Mouse (Mus musculus): Measurements from ENCODE around the gene Srebf2. TPM values are rescaled to one million over a fixed set of nuclear protein-coding genes. Genes with fewer than 3 reads are reported as not detected.

The Srebf2 gene
- polyA plus RNA-seq, 1 experiment from 2014 or later: 96.9 TPM

DNA sequence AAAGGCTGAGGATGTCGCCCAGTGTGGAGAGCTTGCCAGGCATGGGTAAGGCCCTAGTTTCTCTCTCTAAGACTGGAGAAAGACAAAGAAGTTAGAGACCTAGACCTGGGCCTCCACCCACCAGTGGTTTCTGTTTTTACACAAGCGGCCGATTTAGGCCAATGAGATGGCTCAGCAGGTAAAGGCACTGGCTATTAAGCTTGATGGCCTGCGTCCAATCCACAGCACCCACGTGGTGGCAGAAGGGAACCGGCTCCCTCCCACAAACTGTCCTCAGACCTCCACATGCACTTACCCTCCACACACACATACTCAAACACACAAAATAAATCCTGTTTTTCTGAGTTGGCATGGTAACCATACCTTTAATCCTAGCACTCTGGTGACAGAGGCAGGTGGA, 55.1 kb downstream of the Srebf2 start:
- H3K9me3 ChIP-seq (replicated peaks): no peaks in the 10 kb centered on the region
- no peak for ATAC-seq
- H3K9ac ChIP-seq: no peak overlapping the region
- peaks cover 29% of the 10 kb centered on the region for H3K27me3 ChIP-seq (replicated peaks)
- no peak overlapping the region for H3K27ac ChIP-seq
- H3K36me3 ChIP-seq: peaks cover 91% of the 10 kb centered on the region
- H3K4me2 ChIP-seq: no peak overlapping the region
- no peak overlapping the region for H3K4me3 ChIP-seq
- 89% methylated on average over 6 of the region's 6 CpGs for WGBS (ENCODE audit: insufficient replicate concordance)
- H3K4me1 ChIP-seq: peaks cover 26% of the 10 kb centered on the region

DNA sequence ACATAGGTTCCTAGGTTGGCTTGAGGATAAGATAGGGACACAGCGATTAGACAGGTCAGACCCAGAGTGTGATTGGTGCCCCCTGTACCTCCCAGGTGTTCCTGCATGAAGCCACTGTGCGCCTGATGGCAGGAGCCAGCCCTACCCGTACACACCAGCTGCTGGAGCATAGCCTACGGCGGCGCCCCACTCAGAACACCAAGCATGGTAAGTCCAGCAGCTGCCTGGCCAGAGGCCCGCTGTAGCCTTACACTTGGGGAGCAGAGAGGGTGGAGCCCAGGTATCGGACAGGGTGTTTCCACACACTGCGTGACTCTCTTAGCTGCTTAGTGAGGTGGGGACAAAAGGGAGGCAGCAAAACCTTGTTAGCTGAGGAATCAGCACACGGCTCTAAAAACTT, 56.1 kb downstream of the Srebf2 start:
- no peak for ATAC-seq
- Histone ChIP-seq H3K4me2 (no peak overlapping the region), H3K27me3 (replicated peaks) (peaks cover 39% of the 10 kb centered on the region), H3K9me3 (replicated peaks) (no peaks in the 10 kb centered on the region), H3K4me3 (no peak overlapping the region), H3K27ac (no peak overlapping the region), H3K36me3 (peaks cover 81% of the 10 kb centered on the region), H3K4me1 (peaks cover 24% of the 10 kb centered on the region), H3K9ac (no peak overlapping the region)
- WGBS (ENCODE audit: insufficient replicate concordance): 94% methylated on average over 10 of the region's 10 CpGs

DNA sequence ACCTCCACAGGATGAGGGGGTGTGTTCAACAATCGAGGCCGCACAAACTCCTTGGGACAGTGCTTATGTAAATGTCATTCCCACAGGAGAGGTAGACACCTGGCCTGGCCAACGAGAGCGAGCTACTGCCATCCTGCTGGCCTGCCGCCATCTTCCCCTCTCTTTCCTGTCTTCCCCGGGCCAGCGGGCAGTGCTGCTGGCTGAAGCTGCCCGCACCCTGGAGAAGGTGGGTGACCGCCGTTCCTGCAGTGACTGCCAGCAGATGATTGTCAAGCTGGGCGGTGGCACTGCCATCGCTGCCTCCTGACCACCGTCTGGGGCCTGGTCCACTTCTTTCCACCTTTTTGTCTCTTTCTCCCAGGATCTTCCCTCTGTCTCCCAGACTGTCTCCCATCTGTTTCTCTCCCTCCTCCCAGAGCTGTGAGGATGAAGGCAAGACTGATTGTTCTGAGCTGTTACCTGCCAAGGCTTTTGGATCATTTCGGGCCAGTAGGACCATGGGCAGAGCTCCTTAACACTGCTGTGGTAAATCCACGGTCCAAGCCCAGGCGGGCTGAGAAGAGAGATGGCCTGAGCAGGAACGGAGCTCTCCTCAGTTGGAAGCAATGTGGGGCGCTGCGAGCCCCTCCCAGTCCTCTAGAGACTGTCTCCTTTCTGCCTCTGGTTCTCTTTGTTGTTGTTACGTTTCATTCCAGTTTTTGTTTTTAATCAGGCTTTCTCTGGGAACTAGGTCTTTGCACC, 56.8 kb downstream of the Srebf2 start:
- no peak overlapping the region for H3K9ac ChIP-seq
- no peak overlapping the region for H3K27ac ChIP-seq
- no peak overlapping the region for H3K4me2 ChIP-seq
- WGBS (ENCODE audit: insufficient replicate concordance): 88% methylated on average over 20 of the region's 20 CpGs
- H3K27me3 ChIP-seq (replicated peaks): peaks cover 46% of the 10 kb centered on the region
- ATAC-seq: no peak
- no peak overlapping the region for H3K4me3 ChIP-seq
- no peaks in the 10 kb centered on the region for H3K9me3 ChIP-seq (replicated peaks)
- peaks cover 23% of the 10 kb centered on the region for H3K4me1 ChIP-seq
- peaks cover 74% of the 10 kb centered on the region for H3K36me3 ChIP-seq

DNA sequence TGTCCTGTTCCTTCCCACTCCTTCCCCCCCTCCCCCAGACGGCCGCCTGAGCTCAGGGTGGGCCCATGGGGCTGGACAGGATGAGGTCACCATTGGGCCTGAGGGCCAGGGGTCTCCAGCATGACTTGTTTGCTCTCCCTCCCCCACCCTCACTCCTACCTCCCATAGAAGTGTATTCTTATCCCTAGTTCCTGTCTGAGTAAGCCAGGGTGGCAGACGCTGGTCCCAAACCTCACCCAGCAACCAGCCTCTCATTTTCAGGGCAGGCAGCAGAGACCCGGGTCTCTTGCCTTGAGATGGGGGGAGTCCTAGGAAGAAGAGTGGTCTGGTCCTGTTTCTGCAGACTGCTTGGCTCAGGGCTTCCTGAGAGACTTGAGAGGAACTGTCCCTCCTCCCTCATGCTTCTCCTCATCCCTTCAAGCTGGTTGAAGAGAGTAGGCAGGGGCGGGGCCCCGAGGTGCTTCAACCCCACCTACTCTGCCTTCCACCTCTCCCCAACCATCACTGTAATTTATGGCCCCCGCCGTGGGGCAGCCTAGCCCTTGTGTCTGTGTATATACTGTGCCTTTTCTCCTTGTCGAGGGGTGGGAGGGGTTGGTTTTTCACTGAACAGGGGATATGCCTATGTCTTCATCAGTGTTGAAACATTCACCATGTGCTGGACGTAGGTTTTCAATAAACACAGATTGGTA, 57.8 kb downstream of the Srebf2 start:
- WGBS (ENCODE audit: insufficient replicate concordance): 69% methylated on average over 10 of the region's 10 CpGs
- H3K9me3 ChIP-seq (replicated peaks): no peaks in the 10 kb centered on the region
- H3K4me1 ChIP-seq: peaks cover 23% of the 10 kb centered on the region
- peaks cover 56% of the 10 kb centered on the region for H3K27me3 ChIP-seq (replicated peaks)
- H3K4me2 ChIP-seq: no peak overlapping the region
- no peak overlapping the region for H3K9ac ChIP-seq
- H3K36me3 ChIP-seq: peaks cover 63% of the 10 kb centered on the region
- no peak overlapping the region for H3K4me3 ChIP-seq
- H3K27ac ChIP-seq: no peak overlapping the region
- ATAC-seq: no peak

DNA sequence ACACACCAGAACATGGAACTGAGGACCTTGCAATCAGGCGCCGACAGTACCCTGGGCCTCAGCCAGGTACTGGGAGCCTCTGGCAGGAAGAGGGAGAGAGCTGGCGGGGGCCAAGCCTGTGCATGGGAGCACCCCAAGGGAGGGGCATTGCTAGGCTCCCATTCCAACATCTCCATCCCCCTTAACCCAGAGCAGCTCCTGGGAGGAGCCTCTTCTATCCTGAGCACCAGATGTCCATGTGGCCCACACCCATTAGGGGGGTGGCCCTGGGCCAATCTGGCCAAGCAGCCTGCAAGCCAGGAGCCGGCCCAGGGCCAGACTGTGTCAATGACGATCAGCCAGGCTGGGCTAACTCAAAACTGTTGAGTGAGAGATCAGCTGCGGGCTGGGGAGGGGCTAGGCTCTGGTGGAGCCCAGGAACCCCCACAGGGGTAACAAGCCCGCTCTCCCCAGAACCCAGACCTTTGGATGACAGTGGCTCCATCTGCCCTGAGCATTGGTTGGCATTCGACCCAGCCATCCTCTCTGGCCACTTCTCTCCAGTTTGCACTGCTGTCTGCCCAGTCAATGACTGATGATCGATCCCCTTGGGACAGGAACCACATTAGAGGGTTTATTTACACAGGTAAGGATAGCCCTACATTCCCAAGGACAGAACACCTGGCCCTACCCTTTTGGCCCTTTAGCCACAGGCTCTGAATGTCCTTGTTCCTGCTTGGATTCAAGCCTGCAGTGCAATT, 59.6 kb downstream of the Srebf2 start:
- Histone ChIP-seq H3K4me2 (no peak overlapping the region), H3K4me3 (no peak overlapping the region), H3K27ac (no peak overlapping the region), H3K27me3 (replicated peaks) (peaks cover 73% of the 10 kb centered on the region), H3K9me3 (replicated peaks) (no peaks in the 10 kb centered on the region), H3K36me3 (peaks cover 47% of the 10 kb centered on the region), H3K9ac (no peak overlapping the region), H3K4me1 (peaks cover 23% of the 10 kb centered on the region)
- WGBS (ENCODE audit: insufficient replicate concordance): 66% methylated on average over 9 of the region's 9 CpGs
- peak; percentile 28 for ATAC-seq

DNA sequence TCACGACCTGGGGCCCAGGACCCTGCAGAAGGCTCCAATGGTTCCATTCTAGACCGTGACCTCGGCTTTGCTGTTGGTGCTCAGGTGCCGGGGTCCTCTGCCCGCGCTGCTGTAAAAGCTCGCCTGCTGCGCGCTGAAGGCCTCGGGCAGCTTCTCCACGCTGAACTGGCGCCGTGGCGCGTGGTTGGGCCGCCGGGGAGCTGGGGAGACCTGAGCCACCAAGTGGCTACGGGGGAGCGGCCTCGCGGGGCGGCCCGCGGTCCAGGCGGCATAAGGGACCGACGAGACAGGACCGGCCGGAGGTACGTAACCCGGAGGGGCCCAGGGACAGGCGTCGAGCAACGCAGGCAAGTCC, 60.1 kb downstream of the Srebf2 start:
- no peak for ATAC-seq
- Histone ChIP-seq H3K27ac (no peak overlapping the region), H3K9me3 (replicated peaks) (no peaks in the 10 kb centered on the region), H3K9ac (no peak overlapping the region; the same call in 1 of the 2 replicates), H3K27me3 (replicated peaks) (peaks cover 79% of the 10 kb centered on the region), H3K36me3 (peaks cover 42% of the 10 kb centered on the region), H3K4me3 (no peak overlapping the region), H3K4me1 (peaks cover 29% of the 10 kb centered on the region), H3K4me2 (no peak overlapping the region)
- 31% methylated on average over 34 of the region's 34 CpGs for WGBS (ENCODE audit: insufficient replicate concordance)

DNA sequence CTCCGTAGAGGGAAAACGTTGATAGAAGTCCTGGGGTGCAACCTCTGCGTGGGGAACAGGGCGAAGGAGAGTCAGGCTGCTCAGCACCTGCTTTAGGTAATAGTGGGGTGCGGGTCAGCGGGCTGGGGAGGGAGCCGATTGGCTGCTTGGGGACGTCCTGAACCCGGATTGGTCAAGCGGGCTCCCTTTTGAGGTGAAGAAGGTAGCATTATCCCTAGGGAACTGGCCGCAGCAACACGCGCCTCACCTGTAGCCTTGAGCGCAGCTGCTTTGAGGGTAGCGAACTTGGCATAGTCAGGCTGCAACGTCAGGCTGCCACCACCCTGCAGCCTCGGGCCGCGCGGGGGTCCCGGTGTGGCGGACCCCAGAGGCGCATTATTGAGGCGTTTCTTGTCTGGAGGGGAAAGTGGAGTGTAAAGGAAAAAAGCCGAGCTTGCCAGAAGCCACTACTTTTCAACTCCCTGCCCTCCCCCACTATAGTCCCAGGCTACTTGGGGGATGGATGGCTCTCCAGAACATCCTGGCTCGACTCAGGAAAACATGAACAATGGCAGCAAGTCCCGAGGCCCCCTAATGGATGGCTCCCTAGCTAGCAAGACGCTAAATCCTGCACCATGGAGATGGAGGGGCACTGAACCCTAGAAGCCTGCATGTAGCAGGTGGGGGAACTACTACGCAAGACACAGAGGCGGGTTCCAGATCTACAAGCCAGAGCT, 60.7 kb downstream of the Srebf2 start:
- no peaks in the 10 kb centered on the region for H3K9me3 ChIP-seq (replicated peaks)
- H3K4me2 ChIP-seq: no peak overlapping the region
- 32% methylated on average over 30 of the region's 30 CpGs for WGBS (ENCODE audit: insufficient replicate concordance)
- no peak for ATAC-seq
- peaks cover 36% of the 10 kb centered on the region for H3K36me3 ChIP-seq
- peaks cover 35% of the 10 kb centered on the region for H3K4me1 ChIP-seq
- H3K27ac ChIP-seq: no peak overlapping the region
- H3K4me3 ChIP-seq: no peak overlapping the region
- H3K9ac ChIP-seq: no peak overlapping the region
- peaks cover 84% of the 10 kb centered on the region for H3K27me3 ChIP-seq (replicated peaks)

DNA sequence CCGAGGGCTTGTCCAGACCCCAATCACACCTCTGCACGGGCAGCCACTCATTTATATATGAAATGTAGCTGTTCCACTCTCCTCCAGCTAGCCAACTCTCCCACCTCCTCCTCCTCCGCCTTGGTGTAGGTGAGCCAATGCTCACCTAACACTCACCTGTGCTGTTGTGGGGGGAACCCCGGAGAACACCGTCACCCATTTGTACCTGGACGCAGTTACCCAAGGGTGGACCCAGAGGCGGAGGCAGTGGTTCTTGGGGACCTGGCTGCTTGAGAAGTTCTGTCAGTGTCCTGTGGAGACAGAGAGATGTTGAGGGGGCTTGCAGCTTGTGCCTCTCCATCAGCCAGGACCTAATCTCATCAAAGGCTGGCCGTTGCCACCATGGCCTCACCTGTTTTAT, 61.3 kb downstream of the Srebf2 start:
- Histone ChIP-seq H3K27ac (no peak overlapping the region), H3K27me3 (replicated peaks) (peaks cover 91% of the 10 kb centered on the region), H3K4me3 (no peak overlapping the region), H3K36me3 (peaks cover 30% of the 10 kb centered on the region), H3K9ac (no peak overlapping the region), H3K9me3 (replicated peaks) (no peaks in the 10 kb centered on the region), H3K4me2 (no peak overlapping the region), H3K4me1 (peaks cover 35% of the 10 kb centered on the region)
- WGBS (ENCODE audit: insufficient replicate concordance): 70% methylated on average over 8 of the region's 8 CpGs
- no peak for ATAC-seq

DNA sequence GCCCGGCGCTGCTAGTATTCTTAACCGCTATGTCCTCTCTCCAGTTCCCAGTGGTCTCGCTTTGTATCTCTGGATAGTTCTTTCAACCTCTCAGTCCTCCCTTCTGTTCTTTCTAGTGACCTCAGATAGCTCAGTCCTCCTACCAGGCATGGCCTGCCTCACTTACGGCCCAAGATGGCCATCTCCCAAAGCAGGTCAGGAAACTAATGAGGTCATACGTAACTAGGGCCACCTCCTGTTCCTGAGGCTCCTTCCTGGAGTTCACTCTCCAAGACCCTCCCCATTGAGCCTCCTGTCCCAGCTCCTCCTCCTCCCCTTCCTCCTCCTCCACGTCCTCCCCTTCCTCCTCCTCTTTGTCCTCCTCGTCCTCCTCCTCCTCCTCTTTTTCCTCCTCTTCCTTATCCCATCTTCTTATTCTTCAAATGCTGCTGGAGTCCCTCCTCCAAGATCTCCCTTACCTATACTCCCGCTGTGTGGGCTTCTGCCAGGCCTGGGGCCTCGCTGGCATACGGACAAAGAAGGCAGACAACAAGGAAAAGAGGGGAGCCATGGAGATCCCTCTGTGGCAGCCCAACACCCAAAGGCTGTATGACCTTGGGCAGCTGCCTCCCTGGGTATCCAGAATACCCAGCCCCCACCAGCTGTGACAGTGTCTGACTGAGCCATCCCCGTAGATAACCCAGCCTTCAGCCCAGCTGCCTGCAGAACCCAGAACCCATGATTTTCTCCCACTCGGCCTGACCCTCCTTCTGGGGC, 62.5 kb downstream of the Srebf2 start:
- no peak overlapping the region for H3K27ac ChIP-seq
- no peak overlapping the region for H3K9ac ChIP-seq
- H3K4me3 ChIP-seq: no peak overlapping the region
- H3K4me1 ChIP-seq: peaks cover 33% of the 10 kb centered on the region
- 67% methylated on average over 13 of the region's 13 CpGs for WGBS (ENCODE audit: insufficient replicate concordance)
- H3K36me3 ChIP-seq: peaks cover 18% of the 10 kb centered on the region
- peaks cover 100% of the 10 kb centered on the region for H3K27me3 ChIP-seq (replicated peaks)
- no peak for ATAC-seq
- H3K9me3 ChIP-seq (replicated peaks): no peaks in the 10 kb centered on the region
- H3K4me2 ChIP-seq: no peak overlapping the region

DNA sequence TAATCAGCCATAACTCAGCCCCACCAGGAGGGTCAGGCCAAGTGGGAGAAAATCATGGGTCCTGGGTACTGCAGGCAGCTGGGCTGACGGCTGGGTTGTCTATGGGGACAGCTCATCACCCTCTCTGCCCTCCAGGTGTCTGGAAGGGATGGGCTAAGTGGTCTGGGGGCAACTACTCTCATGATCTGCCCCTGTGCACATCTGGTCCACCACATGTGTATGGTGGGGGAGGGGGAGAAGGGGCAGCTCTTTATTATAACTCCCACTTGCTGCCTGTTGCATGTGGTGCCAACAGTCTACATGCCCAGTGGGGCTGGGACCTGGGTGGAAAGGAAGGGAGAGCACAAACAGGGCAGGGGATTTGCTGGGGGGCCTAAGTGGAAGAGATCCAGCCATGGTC, 63.8 kb downstream of the Srebf2 start:
- H3K4me2 ChIP-seq: no peak overlapping the region
- H3K9me3 ChIP-seq (replicated peaks): no peaks in the 10 kb centered on the region
- 64% methylated on average over 1 of the region's 1 CpGs for WGBS (ENCODE audit: insufficient replicate concordance)
- H3K36me3 ChIP-seq: peaks cover 5% of the 10 kb centered on the region
- peaks cover 26% of the 10 kb centered on the region for H3K4me1 ChIP-seq
- peaks cover 100% of the 10 kb centered on the region for H3K27me3 ChIP-seq (replicated peaks)
- no peak overlapping the region for H3K4me3 ChIP-seq
- ATAC-seq: no peak
- H3K9ac ChIP-seq: no peak overlapping the region
- no peak overlapping the region for H3K27ac ChIP-seq

DNA sequence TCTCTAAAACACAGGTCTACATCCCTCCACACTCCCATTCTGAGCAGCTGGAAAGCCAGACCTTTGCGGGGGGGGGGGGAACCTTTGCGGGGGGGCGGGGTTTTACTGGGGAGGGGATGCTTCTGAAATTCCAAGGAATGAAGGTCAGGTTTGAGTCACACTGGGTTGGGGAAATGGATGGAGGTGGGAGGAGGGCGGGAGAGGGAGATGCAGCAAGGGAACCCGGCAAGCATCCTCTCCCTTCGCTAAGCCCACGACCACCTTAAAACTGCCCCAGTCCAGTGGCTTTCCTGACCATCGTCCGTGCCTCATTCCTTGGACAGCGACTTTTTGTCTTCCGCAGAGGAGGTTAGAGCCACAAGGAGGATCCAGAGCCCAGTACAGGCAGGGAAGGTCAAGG, 64.3 kb downstream of the Srebf2 start:
- no peak for ATAC-seq
- Histone ChIP-seq H3K27ac (no peak overlapping the region), H3K27me3 (replicated peaks) (peaks cover 100% of the 10 kb centered on the region), H3K9ac (no peak overlapping the region), H3K4me3 (peak overlapping the region; percentile 47), H3K4me2 (peak overlapping the region; percentile 68), H3K36me3 (no peaks in the 10 kb centered on the region), H3K4me1 (peaks cover 23% of the 10 kb centered on the region), H3K9me3 (replicated peaks) (no peaks in the 10 kb centered on the region)
- WGBS (ENCODE audit: insufficient replicate concordance): 5% methylated on average over 11 of the region's 11 CpGs
